Mouse (Mus musculus) layer of hippocampus, adult 11-12 months (tissue): ENCODE measurements around the gene Otos.

ENCODE experiments used
- DNase-seq: peaks from one replicate; pipeline ENCODE4 v3.0.0; 2022; ENCODE audit warnings: low spot score

Otos gene

GRCm38 (mm10) chr1:92607711-92608110 lies 40.9 kb downstream of the Otos start:
- DNase-seq: no peak

DNA sequence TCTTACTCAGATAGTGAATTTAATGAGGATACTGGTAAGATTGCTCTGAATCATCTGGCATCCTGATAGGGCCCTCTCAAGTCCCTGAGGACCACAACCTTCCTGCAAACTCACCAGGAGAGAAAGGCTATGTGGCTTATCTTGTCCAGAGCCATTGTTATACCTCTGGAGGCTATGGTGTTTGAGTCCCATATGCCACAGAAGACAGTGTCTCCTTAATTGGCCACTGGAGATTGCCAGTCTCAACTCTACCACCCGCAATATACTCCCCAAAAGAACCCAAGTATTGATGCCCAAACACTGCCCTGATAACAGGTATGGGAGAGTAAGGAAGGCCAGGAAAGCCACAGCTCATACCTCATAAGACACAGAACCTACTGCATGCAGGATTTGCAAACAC lies 43.2 kb downstream of the Otos start, which contains the start of gene Olfr1410:
Gene Olfr1410 (plus strand): TSS at position 301 of the 400 bp plus-strand sequence.
- no peak for DNase-seq

DNA sequence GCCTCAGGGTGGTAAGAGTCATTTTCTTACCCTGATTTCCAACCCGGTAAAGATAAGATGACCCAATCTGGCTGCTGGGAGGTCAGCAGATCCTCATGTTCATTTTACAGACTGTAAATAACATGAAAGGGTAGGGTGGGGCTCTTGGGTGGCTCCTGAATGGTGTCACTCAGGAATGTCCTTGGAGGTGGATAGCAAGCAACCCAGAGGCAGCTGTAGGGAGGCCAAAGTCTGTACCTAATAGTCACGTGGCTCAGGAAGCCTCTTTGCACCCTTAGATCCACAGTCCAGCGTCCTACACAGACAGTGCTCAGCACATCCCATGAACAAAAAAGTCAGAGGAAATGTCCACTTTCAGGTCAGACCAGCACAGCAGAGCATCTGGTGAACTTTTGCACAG lies 52.6 kb downstream of the Otos start:
- no peak for DNase-seq
